Mouse (Mus musculus) forebrain, embryonic 11.5 days (tissue): Measurements from ENCODE around the gene Fam81a. TPM values are rescaled to one million over a fixed set of nuclear protein-coding genes. Genes with fewer than 3 reads are reported as not detected.

Experiments used
- ATAC-seq: fragments of 200-750 bp; cut with Nextera tagmentation; replicated peaks from 2 replicates; pipeline ENCODE4 v1.8.0; 2017; ENCODE audit warnings: moderate TSS enrichment; ENCODE audit not compliant: low FRiP score
- DNase-seq: peaks from one replicate; pipeline ENCODE4 v3.0.0-alpha.2; 2017; ENCODE audit warnings: low spot score
- H3K27ac ChIP-seq: fragments of 300-500 bp; sonication (generic); 2 replicates; pipeline ENCODE4 v1.5.1; 2014; ENCODE audit warnings: low read depth, low read length
- H3K27me3 ChIP-seq: fragments of 300-500 bp; sonication (generic); 2 replicates; pipeline ENCODE4 v1.6.1; 2014; ENCODE audit warnings: mild to moderate bottlenecking, low read length, mixed read lengths; ENCODE audit not compliant: control insufficient read depth, insufficient read depth
- H3K36me3 ChIP-seq: fragments of 300-500 bp; sonication (generic); 2 replicates; pipeline ENCODE4 v1.6.1; 2014; ENCODE audit warnings: mild to moderate bottlenecking, low read length, moderate library complexity, mixed read lengths; ENCODE audit not compliant: control insufficient read depth, insufficient read depth
- H3K4me1 ChIP-seq: fragments of 300-500 bp; sonication (generic); replicated peaks from 2 replicates; pipeline ENCODE4 v1.6.1; 2014; ENCODE audit warnings: low read length, mixed read lengths; ENCODE audit not compliant: control insufficient read depth, insufficient read depth
- H3K4me2 ChIP-seq: fragments of 300-500 bp; sonication (generic); 2 replicates; pipeline ENCODE4 v1.6.1; 2014; ENCODE audit warnings: low read depth, mild to moderate bottlenecking, low read length, moderate library complexity, mixed read lengths; ENCODE audit not compliant: severe bottlenecking
- H3K4me3 ChIP-seq: fragments of 300-500 bp; sonication (generic); 2 replicates; pipeline ENCODE4 v1.5.1; 2014; ENCODE audit warnings: low read depth, low read length
- H3K9ac ChIP-seq: fragments of 300-500 bp; sonication (generic); 2 replicates; pipeline ENCODE4 v1.6.1; 2014; ENCODE audit warnings: low read length
- H3K9me3 ChIP-seq: fragments of 300-500 bp; sonication (generic); 2 replicates; pipeline ENCODE4 v1.6.1; 2016; ENCODE audit warnings: low read length, mixed read lengths; ENCODE audit not compliant: control insufficient read depth
- WGBS: fragments of 180-500 bp; shearing (Covaris S2); extraction: QIAGEN DNeasy Blood & Tissue Kit; methylation state at CpG from one replicate; pipeline ENCODE4 v1.1.7; 2014; 5-methylcytosine and 5-hydroxymethylcytosine counted together
- polyA plus RNA-seq: library from polyadenylated mRNA; unstranded; fragments of >200 nt; fragmentation: Nextera tagmentation; extraction: Ambion mirVana; gene quantifications from 2 replicates; pipeline ENCODE4 v1.2.1, GENCODE M21; 2014

Fam81a gene
- polyA plus RNA-seq, 1 experiment from 2014 or later = 3.6 TPM

DNA sequence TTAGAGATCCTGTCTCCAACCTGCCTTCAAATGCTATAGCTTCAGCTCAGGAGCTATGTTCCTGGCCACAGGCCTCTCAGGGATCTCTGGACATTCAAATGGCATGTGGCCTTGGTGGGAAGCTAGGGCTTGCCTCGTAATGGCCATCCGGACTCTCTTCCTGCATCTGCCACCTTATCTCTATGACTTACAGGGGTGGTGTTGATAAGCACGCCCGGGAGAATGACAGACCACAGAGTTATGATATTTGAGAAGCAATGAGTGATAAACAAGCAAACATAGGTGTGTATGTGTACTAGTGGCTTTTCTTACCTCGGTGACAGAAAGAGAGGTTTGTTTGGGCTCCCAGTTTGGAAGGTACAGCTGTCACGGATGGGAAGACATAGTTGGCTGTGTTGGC lies 96.1 kb downstream of the Fam81a start:
- Histone ChIP-seq H3K4me1 (no peaks in the 10 kb centered on the region; the same call in 1 of the 2 replicates), H3K27me3 (no peaks in the 10 kb centered on the region), H3K27ac (no peak overlapping the region), H3K9me3 (no peaks in the 10 kb centered on the region), H3K4me2 (no peak overlapping the region), H3K9ac (no peak overlapping the region), H3K4me3 (no peak overlapping the region), H3K36me3 (no peaks in the 10 kb centered on the region)
- WGBS = 89% methylated on average over 6 of the region's 6 CpGs
- no peak for DNase-seq
- ATAC-seq = no peak

DNA sequence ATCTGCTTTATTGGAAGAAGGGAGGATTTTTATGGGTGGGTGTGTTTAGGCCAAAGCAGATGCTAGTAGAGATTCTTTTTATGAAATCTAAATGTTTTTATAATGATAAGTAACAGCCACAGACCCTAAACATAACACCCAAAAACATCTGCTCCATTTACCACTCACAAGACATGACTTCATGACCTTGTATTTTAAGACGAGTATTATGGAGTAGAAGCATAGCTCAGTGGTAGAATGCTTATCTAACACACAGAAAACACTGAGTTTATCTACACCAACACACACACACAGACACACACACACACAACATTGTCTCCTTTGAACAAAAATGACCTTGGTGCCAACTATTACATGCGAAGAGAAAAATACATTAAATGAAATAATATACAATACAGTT lies 97.5 kb downstream of the Fam81a start:
- H3K4me3 ChIP-seq = no peak overlapping the region
- no peak overlapping the region for H3K9ac ChIP-seq
- no peaks in the 10 kb centered on the region; the same call in 1 of the 2 replicates for H3K4me1 ChIP-seq
- ATAC-seq (no peak), DNase-seq (no peak)
- WGBS = 88% methylated on average over 2 of the region's 2 CpGs
- no peaks in the 10 kb centered on the region for H3K36me3 ChIP-seq
- H3K4me2 ChIP-seq = no peak overlapping the region
- no peak overlapping the region for H3K27ac ChIP-seq
- H3K9me3 ChIP-seq = no peaks in the 10 kb centered on the region
- H3K27me3 ChIP-seq = no peaks in the 10 kb centered on the region

DNA sequence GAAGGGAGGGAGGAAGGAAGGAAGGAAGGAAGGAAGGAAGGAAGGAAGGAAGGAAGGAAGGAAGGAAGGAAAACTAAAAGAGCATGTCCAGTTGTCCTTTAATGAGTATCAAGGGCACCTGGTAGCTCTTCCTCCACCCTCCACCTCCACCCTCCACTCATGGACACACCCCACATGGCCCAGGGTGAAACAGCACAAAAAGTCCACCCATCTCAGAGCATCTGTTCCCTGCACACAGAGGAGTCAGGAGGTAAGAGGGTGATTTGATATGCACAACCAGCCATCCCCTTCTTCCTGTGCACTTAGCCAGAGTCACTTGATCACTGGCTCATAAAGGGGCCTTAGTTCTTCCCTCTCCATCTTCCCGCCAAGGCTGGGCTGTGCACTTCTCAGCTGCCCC lies 99.4 kb downstream of the Fam81a start:
- Histone ChIP-seq H3K27ac (no peak overlapping the region), H3K4me1 (no peaks in the 10 kb centered on the region), H3K9ac (no peak overlapping the region), H3K36me3 (no peaks in the 10 kb centered on the region), H3K4me2 (no peak overlapping the region), H3K9me3 (no peaks in the 10 kb centered on the region), H3K27me3 (no peaks in the 10 kb centered on the region), H3K4me3 (no peak overlapping the region)
- ATAC-seq (no peak), DNase-seq (no peak)
- 78% methylated on average over 1 of the region's 1 CpGs for WGBS

DNA sequence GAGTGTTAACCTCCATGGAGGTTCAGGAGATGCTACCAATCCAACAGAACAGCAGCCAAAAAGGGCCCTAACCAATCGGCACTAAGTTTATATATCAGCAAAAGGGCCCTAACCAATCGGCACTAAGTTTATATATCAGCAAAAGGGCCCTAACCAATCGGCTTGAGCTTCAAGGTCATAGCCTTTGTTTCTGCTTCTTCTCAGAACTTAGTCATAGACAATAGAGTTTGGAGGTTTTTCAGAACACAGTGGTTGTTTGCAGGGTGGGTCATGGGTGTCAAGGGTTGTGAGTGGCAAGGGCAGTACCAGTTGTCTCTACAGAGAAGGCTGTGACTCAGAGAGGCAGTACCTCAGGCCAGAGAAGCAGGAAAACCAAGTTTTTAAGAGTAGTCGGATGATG lies 100.2 kb downstream of the Fam81a start:
- Histone ChIP-seq H3K27me3 (no peaks in the 10 kb centered on the region), H3K9ac (no peak overlapping the region), H3K4me3 (no peak overlapping the region), H3K9me3 (no peaks in the 10 kb centered on the region), H3K27ac (no peak overlapping the region), H3K36me3 (no peaks in the 10 kb centered on the region), H3K4me1 (no peaks in the 10 kb centered on the region), H3K4me2 (no peak overlapping the region)
- 93% methylated on average over 4 of the region's 4 CpGs for WGBS
- DNase-seq (no peak), ATAC-seq (no peak)

DNA sequence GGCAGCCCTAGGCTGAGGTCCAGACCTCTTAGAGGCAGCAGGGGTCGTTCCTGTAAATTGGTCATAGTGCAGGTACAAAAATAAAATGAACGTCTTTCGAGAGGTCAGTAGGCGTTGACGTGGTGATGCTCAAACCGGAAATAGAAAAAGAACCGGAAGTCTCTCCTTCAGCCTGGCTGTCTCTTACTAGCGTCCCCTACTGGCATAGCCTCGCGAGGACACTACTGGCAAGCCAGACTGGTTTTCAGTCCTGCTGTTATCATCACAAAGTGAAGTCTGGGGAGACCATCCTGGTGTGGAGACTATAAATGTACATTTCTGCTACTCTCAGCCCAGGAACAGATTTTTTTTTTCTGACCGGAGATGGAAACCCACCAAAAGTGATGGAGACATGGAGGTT lies 101.8 kb downstream of the Fam81a start:
- H3K36me3 ChIP-seq = no peaks in the 10 kb centered on the region
- no peak overlapping the region for H3K4me2 ChIP-seq
- H3K4me3 ChIP-seq = no peak overlapping the region
- H3K4me1 ChIP-seq = no peaks in the 10 kb centered on the region
- H3K9ac ChIP-seq = no peak overlapping the region
- H3K9me3 ChIP-seq = no peaks in the 10 kb centered on the region
- no peaks in the 10 kb centered on the region for H3K27me3 ChIP-seq
- 86% methylated on average over 11 of the region's 11 CpGs for WGBS
- no peak overlapping the region for H3K27ac ChIP-seq
- ATAC-seq = no peak
- DNase-seq = no peak

DNA sequence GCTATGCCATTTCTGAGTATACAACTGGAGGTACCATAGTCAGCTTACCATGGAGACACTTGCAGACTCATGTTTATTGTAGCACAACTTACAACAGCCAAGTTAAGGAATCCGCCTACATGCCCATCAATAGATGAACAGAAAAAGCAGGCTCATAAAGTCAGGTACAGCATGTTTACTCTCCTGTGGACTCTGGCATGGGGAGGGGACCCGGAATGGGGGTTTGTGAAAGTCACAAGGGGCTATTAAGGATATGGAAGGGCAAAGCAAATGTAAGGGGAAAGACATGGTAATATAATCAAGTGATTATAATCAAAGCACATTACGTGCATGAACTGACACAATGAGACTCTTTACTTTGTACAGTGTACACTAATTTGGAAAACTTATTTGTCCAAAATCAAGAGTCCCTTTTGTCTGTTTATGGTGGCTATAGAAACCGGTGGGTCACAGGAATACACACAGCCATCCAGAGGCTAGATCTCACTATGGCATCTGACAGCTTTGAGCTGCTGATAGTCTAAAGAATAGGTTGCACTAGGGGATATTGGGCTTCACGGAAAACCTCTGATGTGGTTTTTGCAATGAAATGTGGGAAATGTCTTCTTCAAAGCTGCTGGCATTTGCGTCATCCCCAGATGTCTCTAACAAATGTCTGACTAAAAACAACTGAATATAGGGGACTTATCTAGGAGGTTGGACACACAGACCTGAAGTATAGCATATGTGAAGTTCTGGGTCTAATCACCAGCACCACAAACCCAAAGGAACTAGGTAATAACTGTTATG lies 102.6 kb downstream of the Fam81a start:
- Histone ChIP-seq H3K4me2 (no peak overlapping the region), H3K4me3 (no peak overlapping the region), H3K9ac (no peak overlapping the region), H3K4me1 (no peaks in the 10 kb centered on the region), H3K36me3 (no peaks in the 10 kb centered on the region), H3K9me3 (no peaks in the 10 kb centered on the region), H3K27ac (no peak overlapping the region), H3K27me3 (no peaks in the 10 kb centered on the region)
- DNase-seq (no peak), ATAC-seq (no peak)
- 89% methylated on average over 6 of the region's 6 CpGs for WGBS

Other genes with a start within 250 kb of the Fam81a start
- gene Bnip2, start 153.1 kb downstream of the Fam81a start, polyA plus RNA-seq = 110 and 120 TPM in 2 replicates
- gene Gtf2a2, start 130.0 kb downstream of the Fam81a start, polyA plus RNA-seq = 211 and 223 TPM in 2 replicates
- not detected in 2 replicates for gene Gcnt3, start 104.5 kb downstream of the Fam81a start, polyA plus RNA-seq
- gene Myo1e, start 64.8 kb upstream of the Fam81a start, polyA plus RNA-seq = 10.5 and 11.1 TPM in 2 replicates